Mouse (Mus musculus): Measurements from ENCODE around the gene Lcn2.

DNA sequence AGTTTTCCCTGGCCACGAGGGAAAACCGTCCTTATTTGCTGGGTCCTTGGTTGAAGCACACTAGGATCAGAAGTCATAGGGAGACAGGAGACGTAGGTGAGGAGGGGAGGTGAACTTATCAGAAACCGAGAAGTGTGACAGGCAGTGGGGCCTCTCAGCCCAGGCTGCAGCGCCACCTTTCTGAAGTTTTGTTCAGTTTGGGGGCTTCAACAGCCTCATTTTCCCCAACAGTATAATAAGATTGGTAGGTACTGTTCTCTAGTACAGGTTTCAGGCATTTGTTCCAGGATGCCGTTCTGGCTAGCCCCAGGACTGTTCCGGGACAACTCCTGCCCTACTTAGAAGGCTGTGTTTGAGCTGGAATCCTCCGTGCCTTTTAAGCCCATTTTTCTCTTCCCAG lies 6.9 kb upstream of the Lcn2 start:
- TF ChIP-seq CTCF (conservative IDR thresholded peaks at IDR 0.05 in 1 of 2, IDR thresholded peaks at IDR 0.05 in 1 of 2; ENCODE audit: low read depth in 2 of 2, low read length in 2 of 2): peak in 1 of 2 experiments; percentile 73; a peak in 2 of 4 replicates
- peak; percentile 35 for TF ChIP-seq BHLHE40 (IDR thresholded peaks at IDR 0.05; ENCODE audit: low read depth, low read length)
- no peak for TF ChIP-seq EP300 (IDR thresholded peaks at IDR 0.05; ENCODE audit: low read length)
- no peak for TF ChIP-seq POLR2AphosphoS2 (IDR thresholded peaks at IDR 0.05; ENCODE audit: low read depth, low read length)
- 0 out of 2 replicates have a peak, but pooled peaks have one; percentile 25 for TF ChIP-seq MXI1 (IDR thresholded peaks at IDR 0.05; ENCODE audit: low read depth, low read length)
- TF ChIP-seq SIN3A (IDR thresholded peaks at IDR 0.05; ENCODE audit: low read length): no peak
- TF ChIP-seq USF1 (IDR thresholded peaks at IDR 0.05; ENCODE audit: low read depth, low read length): no peak
- no peak for TF ChIP-seq KAT2A (IDR thresholded peaks at IDR 0.05; ENCODE audit: insufficient replicate concordance, low read length)
- no peak for TF ChIP-seq TBP (conservative IDR thresholded peaks at IDR 0.05; ENCODE audit: low read depth, low read length)
- no peak for TF ChIP-seq POLR2A (IDR thresholded peaks at IDR 0.05; ENCODE audit: low read depth, low read length)
- TF ChIP-seq JUND (conservative IDR thresholded peaks at IDR 0.05; ENCODE audit: low read depth, low read length): no peak
- no peak for TF ChIP-seq UBTF (IDR thresholded peaks at IDR 0.05; ENCODE audit: low read depth, low read length)
- TF ChIP-seq ETS1 (conservative IDR thresholded peaks at IDR 0.05; ENCODE audit: low read depth, low read length): no peak
- no peak; the same call in 1 of the 2 replicates for TF ChIP-seq TCF12 (IDR thresholded peaks at IDR 0.05; ENCODE audit: low read depth, low read length)
